Mouse (Mus musculus): ENCODE measurements around the gene Scrg1.
"Not testable (repeated sequence)": the region's sequence is repeated elsewhere in the genome, so short reads cannot be mapped to it uniquely, and the experiment has no call there.

The Scrg1 gene
- long read RNA-seq, experiment 1 = 0 reads
- long read RNA-seq, experiment 2 = 0 reads

GRCm38 (mm10) chr8:57455765-57456164 is at the start of gene Scrg1:
TSS of gene Scrg1 (plus strand) at chr8:57455923.
- intact Hi-C loops (cut with DNase I) = no loop called here

DNA sequence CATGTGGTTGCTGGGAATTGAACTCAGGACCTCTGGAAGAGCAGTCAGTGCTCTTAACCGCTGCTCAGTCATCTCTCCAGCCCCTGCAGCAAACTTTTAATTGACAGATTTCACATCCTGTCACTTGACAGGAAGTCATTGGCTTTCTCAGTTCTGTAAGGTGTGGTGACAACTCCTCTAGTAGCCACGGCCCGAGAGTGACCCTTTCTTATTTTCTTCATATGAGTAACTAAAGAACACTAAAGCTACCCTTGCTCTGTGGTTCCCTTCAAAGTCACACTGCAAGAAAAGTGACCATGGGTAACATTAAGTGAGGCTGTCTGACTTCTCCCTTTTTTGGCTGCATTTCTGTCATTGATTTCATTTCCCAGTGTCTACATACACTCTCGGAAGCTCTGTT is 49.4 kb upstream of the Scrg1 start:
- intact Hi-C loops (cut with DNase I) = no loop called here

- intact Hi-C loops (cut with DNase I) = no loop called here
These were observed 46.4 kb upstream of the Scrg1 start for GRCm38 (mm10) chr8:57409333-57409732.

GRCm38 (mm10) chr8:57409779-57410472 is 45.8 kb upstream of the Scrg1 start:
- intact Hi-C loops (cut with DNase I) = no loop called here

GRCm38 (mm10) chr8:57410473-57410863 is 45.3 kb upstream of the Scrg1 start:
- intact Hi-C loops (cut with DNase I) = no loop called here

DNA sequence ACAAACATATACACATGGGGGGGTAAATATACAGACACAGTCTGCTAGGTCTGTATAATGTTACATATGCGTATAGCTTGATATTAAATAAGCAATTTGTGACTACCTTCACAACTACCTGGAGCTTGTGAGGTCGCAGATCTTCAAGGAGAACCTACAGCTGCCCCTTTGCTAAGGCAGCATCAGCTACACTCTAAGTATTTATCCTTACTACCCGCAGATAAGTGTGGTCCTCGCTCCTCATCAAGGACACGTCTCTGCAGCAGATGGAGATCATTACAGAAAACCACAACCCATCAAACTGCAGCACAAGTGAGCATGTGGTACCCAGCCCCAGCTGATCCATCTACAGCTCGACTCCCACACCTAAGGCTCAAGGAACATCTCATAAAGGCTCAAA is 44.4 kb upstream of the Scrg1 start:
- intact Hi-C loops (cut with DNase I) = no loop called here

- intact Hi-C loops (cut with DNase I) = no loop called here
These were observed 38.9 kb upstream of the Scrg1 start for GRCm38 (mm10) chr8:57416827-57417226.

DNA sequence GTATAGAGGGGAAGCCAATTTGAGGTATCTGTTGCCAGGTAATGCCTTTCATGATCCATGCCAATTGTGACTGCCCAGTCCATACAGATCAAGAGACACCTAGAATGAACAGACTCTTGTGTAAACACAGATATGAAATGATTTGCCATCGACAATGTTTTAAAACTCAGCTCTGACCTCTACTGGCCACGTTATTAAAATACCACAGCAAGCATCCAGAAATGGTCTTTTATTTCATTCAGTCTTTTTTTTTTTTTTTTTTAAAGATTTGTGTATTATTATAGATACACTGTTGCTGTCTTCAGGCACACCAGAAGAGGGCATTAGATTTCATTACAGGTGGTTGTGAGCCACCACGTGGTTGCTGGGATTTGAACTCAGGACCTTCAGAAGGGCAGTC is 29.6 kb upstream of the Scrg1 start:
- intact Hi-C loops (cut with DNase I) = loop anchor here (5.0 to 10.0 kb wide), 4 partner anchors 81 to 744 kb away; no protein-coding TSS in a partner anchor

DNA sequence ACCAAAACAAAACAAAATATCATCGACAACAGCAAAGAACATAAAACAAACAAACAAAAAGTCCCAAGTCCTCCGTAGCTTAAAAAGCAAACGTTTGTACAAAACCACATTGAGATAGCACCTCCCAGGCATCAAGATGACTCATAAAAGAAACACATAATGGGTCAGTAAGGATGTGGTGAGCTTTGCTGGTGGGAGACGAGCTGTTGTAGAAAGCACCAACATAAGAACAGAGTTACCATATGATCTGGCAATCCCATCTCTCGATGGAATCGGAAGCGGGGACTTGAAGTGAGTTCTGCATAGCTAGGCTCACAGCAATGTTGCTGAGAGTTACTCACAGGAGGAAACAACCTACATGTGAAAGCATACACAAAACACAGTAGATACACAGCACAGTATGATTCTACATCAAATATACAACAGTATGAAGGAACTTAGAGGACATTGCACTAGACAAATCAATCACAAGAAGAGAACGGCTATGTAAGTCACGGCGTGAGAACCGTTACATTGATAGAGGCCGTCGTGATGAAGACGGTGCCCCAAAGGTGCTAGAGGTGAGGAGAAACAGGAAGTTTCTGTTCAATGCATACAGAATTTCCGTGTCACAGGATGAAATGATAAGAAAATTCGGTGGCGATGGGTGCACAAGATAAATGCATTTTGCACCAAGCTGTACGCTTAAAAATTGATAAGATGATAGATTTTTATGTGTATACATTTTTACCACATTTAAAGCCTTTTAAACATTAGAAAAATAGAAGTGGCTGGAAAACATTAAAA is 27.9 kb upstream of the Scrg1 start:
- intact Hi-C loops (cut with DNase I) = loop anchor here (5.0 to 10.0 kb wide), 4 partner anchors 80 to 745 kb away; no protein-coding TSS in a partner anchor

- intact Hi-C loops (cut with DNase I) = loop anchor here (5.0 to 10.0 kb wide), 4 partner anchors 79 to 746 kb away; no protein-coding TSS in a partner anchor
These were observed 27.2 kb upstream of the Scrg1 start for GRCm38 (mm10) chr8:57428566-57428965.

DNA sequence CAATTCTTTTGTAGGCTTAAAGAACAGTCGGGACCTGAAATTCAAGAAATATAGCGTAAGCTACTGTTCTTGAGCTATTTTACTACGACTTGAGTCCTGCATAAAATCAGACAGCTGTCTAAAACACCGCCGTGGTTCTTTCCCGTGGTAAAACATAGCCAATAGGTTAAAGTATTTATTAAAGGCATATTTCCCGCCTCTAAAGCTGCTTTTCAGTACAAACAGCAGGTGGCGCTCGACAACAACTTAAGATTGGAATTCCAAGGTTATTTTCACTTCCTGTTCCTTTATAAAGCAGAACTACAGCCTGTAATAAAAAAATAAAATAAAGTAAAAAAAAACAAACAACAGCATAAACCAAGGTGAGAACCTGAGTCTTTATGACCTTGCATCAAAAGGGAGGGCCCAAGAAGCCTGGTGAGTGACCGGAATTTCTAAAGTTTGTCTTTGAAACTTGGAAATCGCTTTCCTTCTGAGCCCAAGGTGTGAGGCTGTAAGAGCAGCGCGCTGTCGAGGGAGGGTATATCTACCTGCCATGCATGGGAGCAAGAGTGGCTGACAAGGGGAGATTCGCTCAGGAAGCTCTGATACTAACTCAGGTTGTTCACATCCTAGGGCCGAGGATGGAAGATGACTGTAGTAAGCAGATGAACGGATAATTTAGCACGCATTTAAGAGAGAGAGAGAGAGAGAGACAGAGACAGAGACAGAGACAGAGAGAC is 26.4 kb upstream of the Scrg1 start:
- intact Hi-C loops (cut with DNase I) = loop anchor here (1.0 to 10.0 kb wide), 5 partner anchors 78 to 747 kb away; no protein-coding TSS in a partner anchor

DNA sequence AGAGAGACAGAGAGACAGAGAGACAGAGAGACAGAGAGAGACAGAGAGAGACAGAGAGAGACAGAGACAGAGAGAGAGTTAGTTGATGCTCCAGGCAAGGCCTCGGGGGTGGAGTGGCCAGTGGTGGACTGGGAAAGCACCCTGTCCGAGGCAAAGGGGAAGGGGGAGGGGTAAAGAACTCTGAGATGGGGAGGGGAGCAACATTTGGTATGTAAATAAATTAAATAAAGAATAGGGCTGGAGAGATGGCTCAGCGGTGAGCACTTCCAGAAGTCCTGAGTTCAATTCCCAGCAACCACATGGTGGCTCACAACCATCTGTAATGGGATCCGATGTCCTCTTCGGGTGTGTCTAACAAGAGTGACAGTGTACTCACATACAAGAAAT is 25.8 kb upstream of the Scrg1 start:
- intact Hi-C loops (cut with DNase I) = loop anchor here (1.0 to 10.0 kb wide), 7 partner anchors 57 to 748 kb away; partner anchors contain the start of gene Sap30

DNA sequence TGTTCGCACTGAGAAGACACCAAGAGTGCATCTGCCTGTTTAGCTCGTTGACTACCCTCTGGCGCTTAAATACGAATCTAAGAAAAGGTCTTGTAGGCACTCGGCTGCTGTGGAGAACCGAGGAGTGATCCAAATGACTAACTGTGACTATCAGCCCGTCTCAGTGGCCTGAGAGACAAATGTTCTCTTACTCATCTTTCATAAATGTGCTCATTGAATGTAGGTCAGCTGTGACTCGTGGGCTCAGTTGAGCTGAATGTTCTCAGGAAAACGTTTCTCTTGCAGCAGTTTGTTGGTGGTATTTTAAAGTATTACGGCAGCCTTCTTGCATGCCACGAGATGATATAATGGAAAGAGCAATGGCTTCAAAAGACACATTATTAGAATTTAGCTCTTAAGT is 24.8 kb upstream of the Scrg1 start:
- intact Hi-C loops (cut with DNase I) = loop anchor here (5.0 kb wide), 2 partner anchors 56 to 361 kb away; partner anchors contain the start of gene Sap30

GRCm38 (mm10) chr8:57432802-57433201 is 22.9 kb upstream of the Scrg1 start:
- intact Hi-C loops (cut with DNase I) = loop anchor here (5.0 kb wide), 2 partner anchors 54 to 359 kb away; partner anchors contain the start of gene Sap30

- intact Hi-C loops (cut with DNase I) = no loop called here
These were observed 19.8 kb upstream of the Scrg1 start for GRCm38 (mm10) chr8:57435768-57436436.

GRCm38 (mm10) chr8:57436437-57436796 is 19.3 kb upstream of the Scrg1 start:
- intact Hi-C loops (cut with DNase I) = no loop called here

DNA sequence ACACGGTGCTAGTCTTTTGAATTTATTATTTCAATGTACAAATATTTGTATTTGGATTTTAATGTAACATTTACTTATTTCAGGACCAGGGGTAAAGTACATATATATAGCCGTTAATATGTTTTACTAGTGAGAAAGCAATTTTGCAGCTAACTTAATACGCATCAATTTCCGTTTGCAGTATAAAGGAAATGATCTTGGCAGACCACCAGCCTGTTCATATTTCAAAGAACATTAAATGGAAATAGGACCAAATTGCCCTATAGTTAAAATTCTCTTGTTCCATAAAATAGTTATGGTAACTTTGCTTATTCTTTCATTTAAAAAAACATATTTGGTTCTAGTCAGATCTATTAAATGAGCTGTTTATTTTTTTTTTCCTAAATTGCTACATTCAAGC is 14.6 kb upstream of the Scrg1 start:
- intact Hi-C loops (cut with DNase I) = no loop called here

- intact Hi-C loops (cut with DNase I) = no loop called here
These were observed 14.2 kb upstream of the Scrg1 start for GRCm38 (mm10) chr8:57441556-57441955.

- intact Hi-C loops (cut with DNase I) = no loop called here
These were observed 12.4 kb upstream of the Scrg1 start for GRCm38 (mm10) chr8:57443289-57443688.

DNA sequence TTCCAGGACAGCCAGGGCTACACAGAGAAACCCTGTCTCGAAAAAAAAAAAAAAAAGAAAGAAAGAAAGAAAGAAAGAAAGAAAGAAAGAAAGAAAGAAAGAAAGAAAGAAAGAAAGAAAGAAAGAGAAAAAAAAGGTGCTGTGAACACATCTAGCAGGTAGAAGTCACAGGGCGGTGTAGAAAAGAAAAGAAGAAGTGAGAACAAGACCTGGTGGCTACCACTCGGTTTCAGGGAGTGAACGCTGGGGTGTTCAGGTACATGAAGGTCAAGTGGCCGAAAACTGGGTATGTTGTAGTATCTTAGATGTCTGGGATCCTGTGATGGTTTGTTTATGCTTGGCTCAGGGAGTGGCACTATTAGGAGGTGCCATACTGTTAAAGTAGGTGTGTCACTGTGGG is 9.8 kb upstream of the Scrg1 start:
- intact Hi-C loops (cut with DNase I) = not testable (repeated sequence)

DNA sequence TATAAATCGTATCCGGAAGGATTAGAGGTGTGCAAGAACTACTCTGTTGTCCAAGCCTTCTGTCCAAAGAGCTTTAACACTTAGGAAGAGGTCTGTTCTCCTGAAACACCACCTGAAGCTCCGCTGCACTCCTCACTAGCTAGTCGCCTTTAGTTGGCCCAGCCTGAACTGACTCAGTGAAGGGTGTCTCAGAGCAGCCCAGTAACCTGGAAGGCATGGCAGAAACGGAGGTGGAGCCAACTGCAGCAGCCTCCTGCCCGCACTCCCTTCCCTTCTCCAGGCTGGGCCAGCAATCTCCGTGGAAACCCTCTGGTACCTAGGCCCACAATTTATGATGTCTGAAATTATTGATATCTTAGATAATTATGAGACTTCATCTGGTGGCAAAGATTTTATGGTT is 5.0 kb upstream of the Scrg1 start:
- intact Hi-C loops (cut with DNase I) = no loop called here

All from adrenal gland (tissue).